Mouse (Mus musculus): ENCODE results near the gene Tnni1.

DNA sequence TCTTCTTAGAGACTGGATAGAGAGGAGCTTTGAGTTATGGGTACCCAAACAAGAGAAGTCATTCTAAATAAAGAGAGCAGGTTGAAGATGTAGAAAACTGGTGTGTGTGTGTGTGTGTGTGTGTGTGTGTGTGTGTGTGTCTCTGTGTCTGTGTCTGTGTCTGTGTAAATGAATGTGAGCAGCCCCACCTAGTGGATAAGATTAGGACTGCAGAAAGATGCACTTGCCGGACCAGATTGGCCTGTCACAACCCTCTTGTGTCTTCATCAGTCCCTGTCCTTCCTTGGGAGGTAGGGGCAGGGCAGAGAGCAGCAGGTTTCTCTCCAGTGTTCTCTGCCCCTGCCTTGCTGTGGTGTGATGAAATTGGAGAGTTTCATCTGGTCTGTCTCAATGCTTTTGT, 49.7 kb downstream of the Tnni1 start:
- no peak for TF ChIP-seq ZNF384 (IDR thresholded peaks at IDR 0.05; ENCODE audit: low read depth, low read length)
- TF ChIP-seq HCFC1 (IDR thresholded peaks at IDR 0.05; ENCODE audit: borderline replicate concordance, insufficient read depth, low read length) = no peak
